Mouse (Mus musculus): ENCODE measurements around the gene Entpd1. TPM values are rescaled to one million over a fixed set of nuclear protein-coding genes. Genes with fewer than 3 reads are reported as not detected.

The Entpd1 gene
- polyA plus RNA-seq, 1 experiment, result 3.2 TPM

DNA sequence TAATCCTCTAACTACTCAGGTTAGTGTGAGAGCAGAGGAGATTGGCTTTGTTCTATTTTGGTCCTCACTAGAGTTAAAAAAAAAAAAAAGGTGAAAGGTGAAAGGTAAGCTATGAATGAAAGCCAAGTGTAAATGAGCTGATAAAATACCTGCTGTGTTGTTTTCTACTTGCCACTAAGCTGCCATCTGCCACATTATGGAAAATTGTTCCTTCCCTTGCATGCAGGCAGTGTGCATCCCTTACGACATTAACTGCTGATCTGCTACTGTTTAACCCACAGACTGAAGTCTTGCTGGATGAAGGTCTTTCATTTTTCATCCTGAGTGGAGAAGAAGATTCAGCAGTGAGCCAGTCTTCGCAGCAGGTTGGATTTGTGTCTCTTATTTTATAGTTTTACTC, 147.9 kb downstream of the Entpd1 start:
- H3K4me1 ChIP-seq (ENCODE audit: control insufficient read depth, insufficient read depth, low read length), result no peaks in the 10 kb centered on the region
- no peak overlapping the region for H3K27ac ChIP-seq (ENCODE audit: insufficient read depth, low read length)
- H3K4me3 ChIP-seq (ENCODE audit: insufficient read depth, low read length), result no peak overlapping the region
- TF ChIP-seq CTCF (IDR thresholded peaks at IDR 0.05; ENCODE audit: borderline replicate concordance, insufficient read depth, low read length), result no peak
- no peak for TF ChIP-seq POLR2A (IDR thresholded peaks at IDR 0.05; ENCODE audit: low read depth, low read length)

DNA sequence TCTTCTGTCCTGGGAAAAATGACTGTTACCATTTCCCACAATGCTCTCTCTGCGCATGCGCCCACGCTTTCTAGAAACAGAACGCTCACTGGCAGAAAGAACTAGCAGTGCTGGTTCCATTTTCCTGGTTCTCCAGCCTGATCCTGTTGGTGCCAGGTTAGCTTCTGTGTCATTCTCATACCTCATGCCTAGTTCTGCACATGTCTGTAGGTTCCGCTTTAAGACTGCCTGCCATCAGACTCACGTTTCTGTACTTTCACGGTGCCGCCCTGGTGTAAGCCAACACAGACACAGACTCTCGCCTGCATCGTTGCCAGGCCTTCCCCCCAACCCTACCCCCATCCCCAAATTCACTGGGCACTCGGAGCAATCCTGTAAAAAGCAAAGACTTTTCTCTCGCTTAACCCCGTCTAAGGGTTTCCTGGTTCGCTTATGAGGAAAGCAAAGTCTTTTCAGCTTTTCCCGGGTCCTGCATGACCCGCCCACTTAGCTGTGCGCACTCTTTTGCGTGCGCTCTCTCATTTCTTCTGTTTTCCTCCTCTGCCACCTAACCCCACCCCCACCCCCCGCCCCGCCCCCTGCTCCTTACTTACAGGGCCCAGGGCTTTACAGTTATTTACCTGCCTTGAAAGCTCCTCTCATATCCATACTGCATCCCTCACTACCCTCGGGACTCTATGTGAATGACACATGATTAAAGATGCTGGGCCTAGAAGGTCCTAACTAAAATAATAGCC, 150.0 kb downstream of the Entpd1 start:
- no peaks in the 10 kb centered on the region for H3K4me1 ChIP-seq (ENCODE audit: control insufficient read depth, insufficient read depth, low read length)
- H3K4me3 ChIP-seq (ENCODE audit: insufficient read depth, low read length), result peak overlapping the region; percentile 16
- TF ChIP-seq POLR2A (IDR thresholded peaks at IDR 0.05; ENCODE audit: low read depth, low read length), result 0 out of 2 replicates have a peak, but pooled peaks have one; percentile 12
- TF ChIP-seq CTCF (IDR thresholded peaks at IDR 0.05; ENCODE audit: borderline replicate concordance, insufficient read depth, low read length), result no peak
- no peak overlapping the region for H3K27ac ChIP-seq (ENCODE audit: insufficient read depth, low read length)

DNA sequence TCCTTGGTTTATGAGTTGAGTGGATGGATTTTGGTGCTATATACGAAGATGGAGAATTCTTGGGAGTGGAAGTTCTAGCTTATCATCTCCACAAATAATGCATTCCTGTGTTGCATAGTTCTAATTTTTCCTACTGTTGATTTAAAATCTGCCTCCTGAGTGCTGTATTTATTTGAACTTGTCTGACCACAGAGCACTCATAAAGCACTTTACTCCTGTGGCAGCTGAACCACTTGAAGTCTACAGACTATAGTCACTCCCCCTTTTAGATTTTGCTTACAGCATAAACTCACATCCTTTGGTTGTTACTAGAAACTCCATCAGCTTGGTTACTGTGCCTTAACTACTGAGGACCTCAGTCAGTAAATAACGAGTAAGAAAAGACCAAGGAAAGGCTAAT, 155.0 kb downstream of the Entpd1 start:
- Histone ChIP-seq H3K27ac (ENCODE audit: insufficient read depth, low read length) (no peak overlapping the region), H3K4me3 (ENCODE audit: insufficient read depth, low read length) (no peak overlapping the region), H3K4me1 (ENCODE audit: control insufficient read depth, insufficient read depth, low read length) (no peaks in the 10 kb centered on the region)
- TF ChIP-seq CTCF (IDR thresholded peaks at IDR 0.05; ENCODE audit: borderline replicate concordance, insufficient read depth, low read length) (no peak), POLR2A (IDR thresholded peaks at IDR 0.05; ENCODE audit: low read depth, low read length) (no peak)

DNA sequence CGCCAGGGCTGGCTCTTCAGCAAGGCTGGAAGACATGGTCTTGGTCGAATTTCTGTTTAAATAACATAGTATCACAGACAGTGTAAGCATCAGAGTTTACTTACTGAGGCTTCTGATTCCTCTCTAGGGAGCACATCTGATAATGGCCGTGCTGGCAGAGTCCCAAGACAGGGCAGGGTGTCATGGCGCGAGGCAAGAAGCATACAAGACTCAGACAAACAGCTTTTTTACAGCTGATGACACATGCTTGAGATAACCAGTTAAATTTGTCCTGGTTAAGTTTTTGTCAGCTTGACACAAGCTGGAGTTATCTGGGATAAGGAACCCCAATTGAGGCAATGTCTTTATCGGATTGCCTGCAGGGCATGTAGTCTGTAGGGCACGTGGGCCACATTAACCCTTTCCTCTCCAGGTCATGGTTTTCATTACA, 157.2 kb downstream of the Entpd1 start:
- H3K27ac ChIP-seq (ENCODE audit: insufficient read depth, low read length), result no peak overlapping the region
- no peak overlapping the region for H3K4me3 ChIP-seq (ENCODE audit: insufficient read depth, low read length)
- TF ChIP-seq CTCF (IDR thresholded peaks at IDR 0.05; ENCODE audit: borderline replicate concordance, insufficient read depth, low read length) (no peak), POLR2A (IDR thresholded peaks at IDR 0.05; ENCODE audit: low read depth, low read length) (no peak)
- H3K4me1 ChIP-seq (ENCODE audit: control insufficient read depth, insufficient read depth, low read length), result no peaks in the 10 kb centered on the region

DNA sequence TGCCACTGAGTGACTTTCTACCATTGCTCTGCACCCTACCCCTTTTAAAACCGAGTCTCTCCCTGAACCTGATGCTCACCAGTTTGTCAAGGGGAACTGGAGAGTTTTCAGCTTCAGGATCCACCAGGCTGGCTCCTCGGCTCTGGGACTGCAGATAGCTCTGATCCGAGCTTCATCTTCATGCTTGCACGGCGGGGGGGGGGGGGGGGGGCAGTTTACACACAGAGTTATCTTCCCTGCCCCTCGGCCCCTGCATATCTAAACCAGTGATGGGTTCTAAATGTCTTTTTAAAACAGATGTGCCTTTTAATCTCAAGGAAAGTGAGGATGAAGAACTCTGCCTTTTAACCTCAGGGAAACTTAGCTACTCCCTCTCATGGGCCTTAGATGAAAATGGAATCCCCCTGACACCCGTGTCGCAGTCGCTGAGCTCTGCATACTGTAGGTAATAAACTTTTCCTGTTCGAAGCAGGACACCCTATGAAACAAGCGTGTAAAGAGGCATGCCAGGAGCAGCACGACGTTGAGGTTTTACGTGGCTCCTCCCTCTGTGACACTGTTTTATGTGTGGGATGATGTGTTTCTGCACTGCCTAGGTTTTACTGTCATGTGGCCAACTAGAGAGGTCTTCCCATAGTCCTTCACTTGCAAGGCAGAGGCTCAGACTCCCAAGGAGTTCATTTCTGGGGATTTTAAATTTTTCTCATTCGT, 176.0 kb downstream of the Entpd1 start:
- Histone ChIP-seq H3K4me1 (ENCODE audit: control insufficient read depth, insufficient read depth, low read length) (no peaks in the 10 kb centered on the region), H3K4me3 (ENCODE audit: insufficient read depth, low read length) (no peak overlapping the region), H3K27ac (ENCODE audit: insufficient read depth, low read length) (no peak overlapping the region)
- TF ChIP-seq CTCF (IDR thresholded peaks at IDR 0.05; ENCODE audit: borderline replicate concordance, insufficient read depth, low read length), result no peak
- TF ChIP-seq POLR2A (IDR thresholded peaks at IDR 0.05; ENCODE audit: low read depth, low read length), result no peak

DNA sequence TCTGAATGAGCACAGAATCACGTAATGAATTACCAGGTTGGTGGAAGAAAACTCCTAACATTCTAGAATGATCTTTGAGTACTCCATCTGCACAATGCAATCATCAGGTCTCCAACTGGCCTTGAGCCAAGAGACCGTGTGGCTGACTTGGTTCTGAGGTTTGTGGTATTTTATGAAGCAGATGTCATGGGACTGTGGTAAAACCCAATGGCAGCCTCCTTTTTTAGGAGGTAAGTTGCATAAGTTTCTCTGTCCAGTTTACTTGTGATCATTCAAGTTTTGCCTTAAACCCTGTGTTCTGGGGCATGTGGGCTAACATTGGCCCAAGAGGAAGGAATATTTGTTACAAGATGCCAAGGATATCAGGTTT, 176.5 kb downstream of the Entpd1 start:
- no peak overlapping the region for H3K4me3 ChIP-seq (ENCODE audit: insufficient read depth, low read length)
- no peak overlapping the region for H3K27ac ChIP-seq (ENCODE audit: insufficient read depth, low read length)
- no peak for TF ChIP-seq CTCF (IDR thresholded peaks at IDR 0.05; ENCODE audit: borderline replicate concordance, insufficient read depth, low read length)
- no peak for TF ChIP-seq POLR2A (IDR thresholded peaks at IDR 0.05; ENCODE audit: low read depth, low read length)
- H3K4me1 ChIP-seq (ENCODE audit: control insufficient read depth, insufficient read depth, low read length), result no peaks in the 10 kb centered on the region

Other genes with a start within 250 kb of the Entpd1 start
- 111 and 180 TPM in 2 replicates for gene Sorbs1, start 98.6 kb upstream of the Entpd1 start, polyA plus RNA-seq (2011; ENCODE audit: insufficient read length, low read depth, missing spikeins)
- gene Aldh18a1, start 23.9 kb upstream of the Entpd1 start, polyA plus RNA-seq (2011; ENCODE audit: insufficient read length, low read depth, missing spikeins), result 118 and 166 TPM in 2 replicates
- gene Tctn3, start 133 bp upstream of the Entpd1 start, polyA plus RNA-seq (2011; ENCODE audit: insufficient read length, low read depth, missing spikeins), result 7.2 and 8.4 TPM in 2 replicates
- not detected in 2 replicates for gene Cc2d2b, start 136.4 kb downstream of the Entpd1 start, polyA plus RNA-seq (2011; ENCODE audit: insufficient read length, low read depth, missing spikeins)
- 3.9 and 4.3 TPM in 2 replicates for gene Ccnj, start 218.9 kb downstream of the Entpd1 start, polyA plus RNA-seq (2011; ENCODE audit: insufficient read length, low read depth, missing spikeins)

Data from embryonic fibroblast, embryonic 13.5 days (primary cell).